Mouse (Mus musculus) heart, postnatal 14 days (tissue): ENCODE measurements at regions not wholly inside any gene's neighbourhood (a gene's known extent, or its start where the extent isn't known, plus 50 kb on each side); places are given as distances from the start of the nearest gene placed in this dataset.

Experiments
- DNase-seq, 2 experiments: peaks; one replicate each; pipeline ENCODE4 v3.0.0; 2021 to 2022
- intact Hi-C: fragments of 180-260 bp; cut with DNase I; formaldehyde crosslinking; loops from one replicate; pipeline ENCODE4 v1.15.1; 2025

DNA sequence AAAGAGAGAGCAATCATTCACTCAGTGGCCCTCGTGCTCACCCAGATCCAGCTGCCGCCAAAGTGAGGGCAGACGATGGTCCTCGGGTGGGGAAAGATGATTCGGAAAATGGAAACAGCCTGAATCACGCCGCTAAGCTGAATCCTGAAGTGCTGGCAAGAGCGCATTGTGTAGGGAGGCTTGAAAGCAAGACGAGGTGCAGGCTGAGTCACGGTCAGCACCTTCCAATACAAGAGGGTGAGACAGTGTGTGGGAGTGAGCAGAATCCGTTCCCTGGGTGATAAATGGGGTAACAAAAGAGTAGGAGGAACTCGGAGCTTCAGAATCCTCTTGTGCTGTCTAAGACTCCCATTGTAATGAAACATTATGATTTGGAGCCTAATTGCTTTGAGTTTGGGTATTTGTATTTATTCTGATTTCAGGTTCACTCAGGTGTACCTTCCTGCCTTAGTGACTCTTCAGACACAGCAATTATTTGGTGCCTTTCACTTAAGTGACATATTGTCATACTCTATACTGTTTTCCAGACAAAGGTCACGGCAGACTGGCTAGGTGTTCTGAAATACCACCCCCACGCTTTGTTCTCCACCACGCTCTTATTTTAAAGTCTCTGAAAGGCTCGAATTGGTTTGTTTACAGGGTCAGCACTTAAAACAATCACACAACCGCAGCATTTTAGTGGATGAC is 70.0 kb downstream of the Mbip start:
- intact Hi-C loops = no loop called here
- no peak for DNase-seq

DNA sequence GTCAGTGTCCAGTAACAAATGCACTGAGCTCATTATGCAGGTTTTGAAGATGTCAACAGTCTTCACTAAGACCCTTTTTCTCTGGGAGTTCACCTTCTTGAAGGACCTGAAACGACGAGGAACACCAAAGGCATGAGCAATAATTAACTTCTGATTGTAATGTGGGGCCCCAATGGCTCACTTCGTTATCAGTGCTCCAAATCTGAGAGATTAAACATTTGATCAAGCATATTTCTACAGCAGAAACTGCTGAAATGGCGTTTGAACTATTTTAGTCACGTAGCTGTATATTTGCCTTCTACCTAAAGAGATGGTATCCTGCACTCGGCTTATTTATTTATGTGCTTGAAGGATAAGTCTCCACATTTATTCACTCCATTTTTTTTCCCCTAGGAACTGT is 80.6 kb downstream of the Mbip start:
- no peak for DNase-seq
- intact Hi-C loops = no loop called here

DNA sequence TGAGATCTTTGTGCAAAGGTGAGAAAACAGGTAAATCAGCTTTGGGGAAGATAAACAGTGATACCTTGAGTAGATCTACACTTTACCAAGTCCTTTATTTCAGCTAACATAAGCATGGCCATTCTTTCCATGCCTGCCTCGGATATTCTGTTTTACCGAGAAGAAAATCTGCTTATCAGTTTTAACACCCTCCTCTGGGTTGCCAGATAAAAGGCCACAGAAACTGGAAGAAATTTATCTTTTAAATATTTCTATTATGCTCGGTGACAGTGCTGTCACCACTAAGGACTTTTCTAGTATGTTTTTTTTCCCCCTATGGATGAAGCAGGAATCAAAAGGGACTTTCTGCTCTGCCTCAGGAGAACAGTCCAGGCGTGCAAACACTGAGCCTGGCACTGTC is 84.2 kb downstream of the Mbip start:
- intact Hi-C loops = no loop called here
- no peak for DNase-seq

DNA sequence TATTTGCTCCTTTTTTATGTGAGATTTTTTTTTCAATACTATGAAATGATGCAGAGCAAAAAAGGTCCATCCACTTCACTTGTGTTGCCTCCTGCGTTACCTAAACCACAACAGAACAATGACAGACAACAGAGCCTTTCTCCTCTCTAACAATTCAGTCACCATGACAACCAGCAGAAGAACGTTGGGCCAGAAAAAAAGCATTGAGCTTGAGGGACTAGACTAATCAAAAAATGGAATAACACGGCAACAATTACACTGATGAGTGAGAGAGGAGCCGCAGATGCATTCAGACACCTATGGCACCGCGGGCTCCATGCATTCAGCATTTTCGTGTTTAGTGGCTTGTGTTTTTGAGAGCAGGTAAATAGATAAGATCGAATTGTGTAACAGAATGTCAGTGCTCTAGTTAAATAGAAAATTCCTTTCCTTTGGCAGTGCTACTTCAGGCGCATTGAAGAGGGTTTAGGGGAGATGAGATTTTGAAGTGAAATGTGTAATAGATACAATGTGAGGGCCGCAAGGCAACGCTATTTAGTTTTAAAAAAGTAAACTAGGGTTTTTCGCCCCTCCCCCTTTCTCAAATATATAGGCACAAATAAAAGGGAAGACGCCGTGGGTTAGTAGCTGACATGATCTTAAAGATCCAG is 87.2 kb downstream of the Mbip start:
- intact Hi-C loops = no loop called here
- DNase-seq = no peak

DNA sequence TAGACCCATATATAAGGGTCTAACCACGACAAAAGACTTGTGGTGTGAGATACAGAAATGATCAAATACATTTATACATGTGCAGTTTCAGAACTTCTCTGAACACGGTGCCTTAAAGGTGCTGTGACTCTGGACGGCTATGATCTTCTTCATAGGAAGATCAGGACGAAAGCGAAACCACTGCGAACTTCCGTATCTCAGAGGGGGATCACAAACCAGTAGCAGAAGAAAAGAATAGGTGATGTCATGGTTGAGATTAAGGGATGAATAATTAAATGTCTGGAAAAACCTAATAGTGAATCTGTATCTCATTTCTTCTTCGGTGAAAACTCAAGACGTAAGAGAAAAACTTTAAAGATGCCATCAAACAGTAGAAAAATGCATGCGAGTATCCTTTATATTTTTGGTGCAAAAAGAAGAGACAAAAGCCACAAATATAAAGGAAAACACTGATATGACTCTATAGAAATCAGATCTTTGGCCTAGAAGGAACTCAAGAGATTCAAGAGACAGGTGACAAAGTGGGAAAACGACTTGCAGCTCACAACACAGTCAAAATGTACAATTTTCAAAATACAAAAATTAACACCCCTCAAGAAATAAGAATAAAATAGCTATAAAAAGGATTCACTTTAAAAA is 89.3 kb downstream of the Mbip start:
- intact Hi-C loops = no loop called here
- DNase-seq = no peak

DNA sequence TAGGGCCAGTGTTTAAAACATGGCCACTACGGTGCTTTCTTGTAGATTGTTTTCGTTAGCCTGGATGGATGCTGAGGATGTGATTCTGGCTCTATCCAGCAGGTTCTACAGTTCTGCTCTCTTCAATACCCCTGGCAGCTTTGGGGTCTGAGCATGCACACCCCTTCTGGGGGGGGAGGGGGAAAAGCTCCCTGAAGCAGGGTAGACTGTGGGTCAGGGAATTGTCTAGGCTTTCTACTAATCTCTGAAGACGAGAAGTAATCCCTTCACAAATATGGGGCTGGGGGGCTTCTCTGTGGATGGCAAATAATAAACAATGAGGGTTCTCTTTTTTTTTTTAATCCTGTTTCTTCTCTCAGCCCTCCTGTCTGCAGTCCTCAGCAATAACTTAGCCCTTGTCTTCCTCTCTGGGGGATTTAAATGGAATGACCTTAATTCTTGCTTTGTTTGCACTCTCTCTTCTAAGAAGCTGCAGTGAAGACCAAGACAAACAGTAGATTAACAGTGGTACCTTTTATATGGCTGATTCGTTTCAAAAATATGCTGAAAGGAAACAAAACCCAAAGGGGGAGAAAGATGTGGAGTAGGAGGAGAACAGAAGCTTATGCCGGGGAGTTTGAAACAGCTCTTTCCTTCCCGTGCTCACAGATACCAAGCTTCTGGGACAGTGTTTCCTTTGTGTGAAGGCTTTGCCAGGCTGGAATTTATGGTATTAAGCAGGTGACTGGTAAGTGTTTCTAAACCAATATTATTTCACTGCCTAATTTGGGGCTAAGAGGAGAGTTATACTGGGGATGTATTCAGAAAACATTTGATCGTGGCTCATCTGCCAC is 92.9 kb downstream of the Mbip start:
- no peak for DNase-seq
- intact Hi-C loops = no loop called here

DNA sequence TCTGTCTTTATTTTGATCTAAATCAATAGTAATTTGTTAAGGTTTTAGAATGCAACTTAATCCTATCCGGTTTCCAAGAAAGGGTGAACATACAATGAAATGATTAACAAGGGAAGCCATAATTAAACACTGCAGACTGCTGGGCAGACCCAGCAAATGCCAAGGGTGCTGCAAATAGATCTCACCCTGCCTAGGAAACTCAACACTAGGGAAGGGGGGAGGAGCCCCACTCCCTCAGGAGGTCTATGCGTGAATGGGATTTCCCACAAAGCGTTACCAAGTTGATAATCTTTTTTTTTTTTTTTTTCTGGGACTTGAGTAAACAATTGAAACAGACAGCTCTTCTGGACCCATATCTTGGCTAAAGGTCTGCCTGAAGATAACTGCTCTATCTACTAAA is 95.4 kb downstream of the Mbip start:
- intact Hi-C loops = no loop called here
- no peak for DNase-seq

DNA sequence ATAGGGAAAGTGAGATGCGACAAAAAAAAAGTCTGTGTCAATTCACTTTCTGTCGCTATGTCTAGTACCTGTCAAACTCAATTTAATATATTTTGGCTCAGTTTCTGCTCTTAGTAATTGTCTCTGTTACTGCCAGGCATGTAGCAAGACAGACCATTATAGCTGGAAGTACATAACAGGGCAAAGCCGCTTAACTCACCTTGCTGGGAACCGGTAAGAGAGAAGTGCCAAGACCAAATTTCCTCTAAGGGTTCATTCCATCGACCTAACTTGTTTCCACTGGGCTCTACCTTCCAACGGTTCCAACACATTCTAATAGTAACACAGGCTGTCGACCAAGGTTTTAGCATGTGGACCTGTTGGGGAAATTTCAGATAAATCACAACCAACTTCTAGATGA is 99.3 kb downstream of the Mbip start:
- DNase-seq = no peak
- intact Hi-C loops = loop anchor here (10.0 kb wide), 1 partner anchor 158 kb away; no protein-coding TSS in a partner anchor

DNA sequence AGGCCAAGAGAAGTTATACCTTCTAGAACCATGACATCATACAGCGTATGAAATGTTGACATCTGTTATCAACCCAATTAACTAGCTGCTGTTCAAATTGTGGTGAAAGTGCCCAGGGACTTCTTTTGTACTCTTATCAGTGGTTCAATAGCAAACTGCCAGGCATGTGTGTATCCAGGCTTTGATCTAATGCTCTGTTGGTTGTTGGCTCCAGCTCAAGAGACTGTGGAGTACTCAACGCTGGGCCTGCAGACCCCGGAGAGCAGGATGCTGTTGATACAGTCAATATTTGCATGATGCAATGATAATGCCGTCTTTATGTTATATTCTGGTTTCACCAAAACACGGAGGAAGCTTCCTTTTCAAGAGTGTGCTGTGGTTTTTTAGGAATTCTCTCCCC is 102.9 kb downstream of the Mbip start:
- intact Hi-C loops = loop anchor here (10.0 kb wide), 1 partner anchor 162 kb away; no protein-coding TSS in a partner anchor
- no peak for DNase-seq

DNA sequence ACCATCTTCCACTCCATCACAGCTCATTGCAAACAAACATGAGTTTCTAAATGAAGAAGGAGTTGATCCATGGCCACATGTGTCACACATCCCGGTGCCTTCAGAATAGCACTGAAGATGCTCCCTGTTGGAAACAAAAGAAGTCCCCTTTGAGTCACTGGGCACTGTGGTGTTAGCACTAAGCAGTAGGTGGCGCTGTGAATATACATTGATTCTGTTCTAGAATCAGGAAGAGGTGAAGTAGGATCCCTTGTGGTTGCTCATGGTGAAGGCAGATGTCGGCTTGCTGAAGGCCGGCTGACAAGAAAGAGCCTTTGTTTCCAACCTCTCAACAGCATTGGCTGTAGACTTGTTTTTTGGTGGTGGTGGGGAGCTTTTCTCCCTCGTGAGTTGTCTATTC is 104.0 kb downstream of the Mbip start:
- intact Hi-C loops = loop anchor here (10.0 kb wide), 1 partner anchor 163 kb away; no protein-coding TSS in a partner anchor
- DNase-seq = peak in 1 of 2 experiments; percentile 28

DNA sequence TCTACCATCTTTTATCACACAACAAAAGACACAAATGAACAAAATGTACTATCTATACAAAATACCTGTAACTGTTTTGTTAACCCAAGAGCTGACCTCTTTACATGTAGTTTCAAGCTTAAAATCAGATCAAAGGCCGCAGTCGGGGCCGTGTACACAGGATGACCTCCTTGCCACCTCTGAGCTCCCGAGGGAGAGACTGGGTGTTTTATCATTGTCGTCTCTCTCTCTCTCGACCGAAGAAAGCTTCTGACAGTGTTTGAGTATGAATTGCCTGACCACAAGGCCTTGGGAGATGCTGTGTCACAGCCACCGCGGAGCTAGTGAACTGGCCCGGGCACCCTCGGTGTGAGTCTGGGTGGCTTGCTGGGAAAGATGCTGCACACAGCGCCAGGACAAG is 105.5 kb downstream of the Mbip start:
- intact Hi-C loops = loop anchor here (10.0 kb wide), 1 partner anchor 165 kb away; no protein-coding TSS in a partner anchor
- no peak for DNase-seq

DNA sequence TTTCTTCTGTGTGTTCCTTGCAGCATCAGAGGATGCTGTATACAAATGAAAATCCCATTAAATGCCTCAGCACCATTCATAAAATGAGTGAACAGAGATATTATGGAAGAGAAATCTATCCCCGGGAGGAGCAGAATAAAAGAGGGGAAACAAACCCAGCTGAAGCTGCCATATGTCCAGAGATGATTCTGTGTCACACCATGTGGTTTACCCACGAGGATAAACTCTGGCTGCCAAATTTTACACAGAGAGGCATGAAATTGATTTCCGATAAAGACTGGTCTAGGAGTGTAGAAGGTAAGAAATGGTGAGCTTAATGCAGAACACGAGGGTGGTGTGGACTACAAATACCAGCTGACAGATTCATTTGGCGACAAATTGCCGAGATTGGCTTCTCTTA is 111.1 kb downstream of the Mbip start:
- intact Hi-C loops = no loop called here
- no peak for DNase-seq

DNA sequence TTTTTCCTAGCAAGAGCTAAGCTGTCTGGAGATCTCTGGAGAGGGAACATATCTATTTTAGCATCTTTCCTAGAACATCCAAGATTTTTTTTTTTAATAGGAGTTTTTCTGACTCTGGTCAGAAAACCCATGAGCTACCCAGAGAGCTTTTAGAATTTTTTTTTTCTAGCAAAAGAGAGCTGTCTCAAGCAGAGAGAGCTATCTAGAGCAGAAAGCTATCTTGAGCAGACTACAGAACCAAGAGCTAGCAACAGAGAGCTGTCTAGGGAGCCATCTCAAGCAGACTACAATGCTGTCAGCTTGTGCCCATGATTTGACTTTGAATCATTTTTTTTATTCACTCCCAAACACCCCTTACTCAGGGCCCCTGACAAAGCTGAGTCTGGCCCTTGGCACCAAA is 112.5 kb downstream of the Mbip start:
- no peak for DNase-seq
- intact Hi-C loops = no loop called here

DNA sequence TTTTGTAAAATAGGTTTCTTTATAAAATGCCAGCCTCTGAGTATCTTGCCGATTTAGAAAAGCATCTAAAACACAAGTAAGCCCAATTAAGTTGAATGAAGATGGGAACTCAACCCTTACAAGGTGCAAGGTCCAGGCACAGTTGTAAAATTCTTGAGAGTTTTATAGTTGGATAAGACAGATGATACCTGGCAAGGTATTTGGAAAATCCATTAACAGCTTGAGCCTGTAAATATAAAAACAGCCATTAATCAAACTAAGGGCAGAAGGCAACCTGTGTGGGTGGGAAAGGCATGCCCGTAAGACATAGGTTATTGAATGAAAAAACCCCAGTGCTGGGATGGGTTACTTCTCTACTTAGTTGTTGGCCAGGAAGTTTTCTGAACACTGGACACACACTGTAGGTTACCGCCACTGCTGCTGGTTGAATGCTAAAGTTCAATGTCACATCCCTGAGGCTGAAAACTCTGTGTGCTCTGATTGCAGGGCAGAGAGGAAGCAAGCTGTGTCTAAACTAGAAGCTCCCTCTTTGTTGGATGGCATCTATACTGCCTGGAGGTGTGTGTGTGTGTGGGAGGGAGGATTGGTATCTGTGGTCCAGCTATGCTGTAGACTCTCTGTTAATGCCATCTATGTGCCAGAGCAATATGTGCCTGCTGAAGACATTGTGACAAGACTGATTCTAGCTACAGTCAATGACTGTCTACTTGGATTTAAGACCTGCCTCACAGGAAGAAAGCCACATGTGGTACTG is 121.4 kb downstream of the Mbip start:
- DNase-seq = no peak
- intact Hi-C loops = no loop called here

DNA sequence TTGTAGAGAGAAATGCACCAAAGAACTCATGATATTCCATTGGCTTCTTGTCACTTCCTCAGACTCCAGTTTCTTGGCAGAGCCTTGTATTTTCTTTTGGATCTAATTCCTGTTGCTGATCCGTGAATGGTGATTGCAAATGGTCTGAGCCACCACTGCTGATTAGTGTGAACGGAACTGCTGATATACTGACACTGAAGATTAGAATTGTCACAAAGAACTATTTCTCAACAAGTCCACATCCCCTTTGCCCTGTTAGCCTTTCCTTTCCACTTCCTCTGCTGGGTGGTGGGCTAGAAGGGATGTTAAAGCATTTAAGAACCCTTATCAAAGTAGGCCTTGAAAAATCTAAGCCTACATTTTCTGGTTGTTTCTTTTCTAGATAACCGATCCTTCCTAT is 152.2 kb downstream of the Mbip start:
- no peak for DNase-seq
- intact Hi-C loops = no loop called here

DNA sequence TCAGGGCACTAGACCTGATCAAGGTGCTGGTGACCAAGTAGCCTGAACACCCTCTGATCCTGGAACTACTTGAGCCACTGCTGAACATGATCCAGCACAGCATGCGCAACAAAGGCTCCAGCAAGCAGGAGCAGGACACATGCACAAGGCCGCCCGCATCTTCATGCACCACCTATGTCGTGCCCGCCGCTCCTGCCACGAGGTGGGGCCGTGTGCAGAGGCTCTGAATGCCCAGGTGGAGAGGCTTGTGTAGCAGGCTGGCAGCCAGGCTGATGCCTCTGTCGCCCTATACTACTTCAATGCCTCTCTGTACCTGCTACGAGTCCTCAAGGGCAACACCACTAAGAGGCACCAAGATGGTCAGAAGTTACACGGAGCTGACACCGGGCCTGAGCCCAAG is 156.1 kb downstream of the Mbip start:
- no peak for DNase-seq
- intact Hi-C loops = no loop called here

DNA sequence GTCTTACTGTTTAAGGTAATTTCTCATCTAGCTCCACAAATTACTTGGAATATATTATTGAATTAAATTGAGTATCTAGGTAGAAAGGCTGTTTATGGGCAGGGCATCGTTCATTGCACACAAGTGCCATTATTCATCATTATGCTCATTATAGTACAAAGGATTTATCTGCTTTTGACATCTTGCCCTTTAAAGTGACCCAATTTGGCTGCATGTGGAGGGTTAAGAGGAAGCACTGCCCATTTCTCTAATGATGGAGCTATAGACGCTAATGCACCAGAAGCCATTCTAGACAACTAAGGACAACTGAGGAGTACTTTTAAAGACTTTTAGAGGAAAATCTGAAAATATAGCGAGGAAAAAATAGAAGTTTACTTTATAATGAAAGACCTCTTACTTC is 185.0 kb downstream of the Mbip start:
- intact Hi-C loops = no loop called here
- DNase-seq = no peak

DNA sequence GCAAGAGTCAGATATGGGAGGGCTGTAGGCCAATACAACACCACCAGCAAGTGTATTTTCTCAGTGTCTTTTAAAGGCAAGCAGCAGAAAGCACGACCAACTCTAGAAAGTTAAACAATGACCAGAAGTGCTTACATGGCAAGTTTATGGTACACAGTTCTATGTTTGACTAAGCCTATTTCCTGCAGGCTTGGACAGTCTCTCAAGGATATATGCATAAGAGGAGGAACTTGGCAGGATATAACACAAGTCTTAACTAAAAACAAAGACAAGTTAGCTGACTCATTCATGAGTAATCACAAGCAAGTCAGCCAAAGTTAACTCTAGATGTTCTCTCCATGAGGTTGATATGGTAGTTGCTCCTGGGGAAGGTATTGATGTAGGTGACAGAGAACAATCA is 201.3 kb downstream of the Mbip start:
- DNase-seq = no peak
- intact Hi-C loops = no loop called here

DNA sequence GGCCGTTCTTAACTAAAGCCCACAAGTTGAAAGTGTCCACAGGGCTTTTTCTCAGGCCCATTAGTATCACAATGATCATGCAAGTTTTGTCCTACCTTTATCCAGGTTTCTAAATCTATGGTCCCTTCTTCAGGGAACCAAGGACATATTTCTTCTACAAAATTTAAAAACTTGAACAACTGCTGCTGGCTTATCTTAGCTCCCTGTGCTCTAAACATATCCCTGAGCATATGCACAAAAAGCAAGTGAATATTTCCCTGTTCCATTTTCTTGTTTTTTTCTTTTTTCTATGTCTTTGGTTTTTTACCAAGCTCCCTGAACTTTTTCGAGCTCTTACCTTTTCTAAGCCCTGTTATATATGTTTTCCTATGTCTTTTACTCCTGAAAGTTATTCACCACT is 201.9 kb downstream of the Mbip start:
- no peak for DNase-seq
- intact Hi-C loops = no loop called here

DNA sequence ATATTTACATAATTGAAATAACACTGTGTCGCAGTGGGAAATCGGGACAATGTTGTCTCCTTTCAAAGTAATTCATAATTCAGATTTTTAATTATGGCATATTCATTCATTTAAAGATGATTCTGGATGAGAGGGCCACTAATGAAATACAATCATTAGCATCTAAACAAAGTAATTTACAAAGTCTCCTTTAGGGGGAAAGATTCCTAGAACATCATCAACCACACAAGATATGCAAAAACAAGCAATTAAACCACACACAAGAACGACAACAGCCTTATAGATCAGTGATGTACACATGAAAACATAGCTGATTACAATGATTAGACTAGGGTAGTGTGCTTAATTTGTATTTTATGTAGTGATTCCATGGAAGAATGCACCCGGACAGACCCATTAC is 231.2 kb downstream of the Mbip start:
- DNase-seq = no peak
- intact Hi-C loops = no loop called here
